Comparison of ENCODE assay signal across 8 mouse cellular contexts in genomic region chr5:140828363-140828762, GRCm38 (mm10). TPM values are rescaled to one million over a fixed set of nuclear protein-coding genes. Genes with fewer than 3 reads are reported as not detected.
DNase-seq lines count a peak whose midpoint lies in the region; ATAC-seq and TF ChIP-seq lines count a peak whose summit lies in the region.

No protein-coding gene starts in this region.

- DNase-seq in heart, postnatal 25 days (ENCODE audit: low spot score), result no peak
- DNase-seq in embryonic facial prominence, embryonic 10.5 days (ENCODE audit: low spot score), result no peak
- DNase-seq in cerebellum, adult 2 months, result no peak
- DNase-seq in cerebellum, adult 18-20 months, result no peak
- no peak for DNase-seq in urinary bladder, postnatal 4 days (ENCODE audit: low spot score in 2 of 2)

- peaks cover 62% of the 10 kb centered on the region for H3K4me1 ChIP-seq in heart, embryonic 13.5 days
- peaks cover 37% of the 10 kb centered on the region for H3K4me1 ChIP-seq in embryonic facial prominence, embryonic 10.5 days
- H3K4me1 ChIP-seq in hindbrain, embryonic 12.5 days, result peaks cover 43% of the 10 kb centered on the region
- H3K4me1 ChIP-seq in cerebellum, adult 2 months (ENCODE audit: control insufficient read depth, insufficient read depth, low read length), result no peaks in the 10 kb centered on the region; the same call in 1 of the 2 replicates

- H3K4me3 ChIP-seq in heart, embryonic 13.5 days, result peak overlapping the region; percentile 91
- peak overlapping the region; percentile 84; the same call in 1 of the 2 replicates for H3K4me3 ChIP-seq in embryonic facial prominence, embryonic 10.5 days
- H3K4me3 ChIP-seq in hindbrain, embryonic 12.5 days, result 0 out of 2 replicates have a peak overlapping the region, but pooled peaks have one; percentile 8
- H3K4me3 ChIP-seq in macrophage (ENCODE audit: inconsistent target), result peak overlapping the region; percentile 70; the same call in 1 of the 2 replicates
- no peak overlapping the region for H3K4me3 ChIP-seq in cerebellum, adult 2 months (replicated peaks; ENCODE audit: insufficient read depth, low read depth, low read length)

- peaks cover 8% of the 10 kb centered on the region for H3K36me3 ChIP-seq in heart, embryonic 13.5 days
- peaks cover 21% of the 10 kb centered on the region for H3K36me3 ChIP-seq in embryonic facial prominence, embryonic 10.5 days (replicated peaks)
- 0 out of 2 replicates have a peak, but pooled peaks cover 4% of the 10 kb centered on the region for H3K36me3 ChIP-seq in hindbrain, embryonic 12.5 days
- no peaks in the 10 kb centered on the region for H3K36me3 ChIP-seq in macrophage (ENCODE audit: inconsistent target)

- intact Hi-C loops in heart, postnatal 25 days (cut with DNase I), result loop anchor here (2.0 to 5.0 kb wide), 3 partner anchors 38 to 76 kb away; no protein-coding TSS in a partner anchor

- H3K27ac ChIP-seq in heart, embryonic 13.5 days (replicated peaks), result peak overlapping the region; percentile 51
- no peak overlapping the region for H3K27ac ChIP-seq in embryonic facial prominence, embryonic 10.5 days (replicated peaks)
- no peak overlapping the region for H3K27ac ChIP-seq in hindbrain, embryonic 12.5 days
- H3K27ac ChIP-seq in macrophage, result peak overlapping the region; percentile 64
- no peak overlapping the region for H3K27ac ChIP-seq in cerebellum, adult 2 months (ENCODE audit: insufficient read depth, low read length)

- peak overlapping the region; percentile 92 for H3K4me2 ChIP-seq in heart, embryonic 13.5 days
- H3K4me2 ChIP-seq in hindbrain, embryonic 12.5 days (replicated peaks), result peak overlapping the region; percentile 90

- no peak for TF ChIP-seq POLR2A in cerebellum, adult 2 months (IDR thresholded peaks at IDR 0.05; ENCODE audit: borderline replicate concordance, insufficient read depth, low read length)

- peak overlapping the region; percentile 75 for H3K9ac ChIP-seq in heart, embryonic 13.5 days
- no peak overlapping the region for H3K9ac ChIP-seq in hindbrain, embryonic 12.5 days

- H3K79me2 ChIP-seq in macrophage (ENCODE audit: inconsistent target), result peaks cover 66% of the 10 kb centered on the region

- ATAC-seq in heart, embryonic 13.5 days (ENCODE audit: extremely low read depth, insufficient number of reproducible peaks, low FRiP score, low TSS enrichment), result no peak
- ATAC-seq in hindbrain, embryonic 12.5 days (ENCODE audit: low FRiP score), result no peak

- 52% methylated on average over 2 of the region's 2 CpGs for WGBS in heart, embryonic 13.5 days
- 87% methylated on average over 2 of the region's 2 CpGs for WGBS in embryonic facial prominence, embryonic 10.5 days
- 77% methylated on average over 2 of the region's 2 CpGs for WGBS in hindbrain, embryonic 12.5 days
- WGBS in macrophage (ENCODE audit: missing documents), result 83% methylated on average over 2 of the region's 2 CpGs
- 57% methylated on average over 2 of the region's 2 CpGs for WGBS in cerebellum, adult 2 months

- TF ChIP-seq CTCF in cerebellum, adult 2 months (IDR thresholded peaks at IDR 0.05; ENCODE audit: borderline replicate concordance, insufficient read depth, low read depth, low read length), result no peak

- H3K27me3 ChIP-seq in heart, embryonic 13.5 days (replicated peaks), result no peaks in the 10 kb centered on the region
- no peaks in the 10 kb centered on the region for H3K27me3 ChIP-seq in embryonic facial prominence, embryonic 10.5 days (replicated peaks; ENCODE audit: low read depth, poor library complexity, severe bottlenecking)
- H3K27me3 ChIP-seq in hindbrain, embryonic 12.5 days, result no peaks in the 10 kb centered on the region
- no peaks in the 10 kb centered on the region for H3K27me3 ChIP-seq in cerebellum, adult 2 months (ENCODE audit: control insufficient read depth, insufficient read depth, low read length)

- no peaks in the 10 kb centered on the region for H3K9me3 ChIP-seq in heart, embryonic 13.5 days
- no peaks in the 10 kb centered on the region for H3K9me3 ChIP-seq in embryonic facial prominence, embryonic 10.5 days
- no peaks in the 10 kb centered on the region for H3K9me3 ChIP-seq in hindbrain, embryonic 12.5 days (replicated peaks)

RNA-seq across cellular contexts. Expression of gene Gna12, which starts 1.9 kb away (rescaled TPM):
- 9.4 and 10.9 TPM in 2 replicates for polyA plus RNA-seq in heart, embryonic 13.5 days (2015; fragmentation: Nextera tagmentation; extraction: Ambion mirVana)
- 10 to 100 TPM; 89.2 to 97.2 TPM for total RNA-seq in heart, postnatal 25 days (2021)
- polyA plus RNA-seq in embryonic facial prominence, embryonic 10.5 days (2016; fragmentation: Nextera tagmentation; extraction: Ambion mirVana), result 11.4 and 14.1 TPM in 2 replicates
- polyA plus RNA-seq in hindbrain, embryonic 12.5 days (2016; fragmentation: Nextera tagmentation; extraction: Ambion mirVana), result 57.8 and 60.5 TPM in 2 replicates
- total RNA-seq in macrophage (2018; cell fraction: chromatin; rRNA removed), result 10 to 100 TPM in 20 of 26 experiments, 1 to 10 TPM in 6; 5.5 to 38.3 (median 15.9) TPM
- 100 to 1,000 TPM in 13 of 26 experiments, 10 to 100 TPM in 13; 58.7 to 194 (median 95.9) TPM for total RNA-seq in macrophage (2018; cell fraction: cytosol; rRNA removed)
- 10 to 100 TPM; 25.6 to 92.0 (median 47.5) TPM for total RNA-seq in macrophage (2018; cell fraction: nucleus; rRNA removed)
- 97.9 to 155 TPM (median 121 TPM) in 3 replicates for polyA plus RNA-seq in macrophage (2018)
- 104 and 123 TPM in 2 replicates for polyA plus RNA-seq in cerebellum, adult 2 months (2012; rRNA removed)

Comparison
In these comparisons a context has a peak if more than half of its experiments do, and no peak if none do; other contexts are left out.
1. H3K27ac ChIP-seq: peak in heart, embryonic 13.5 days (single experiment) and macrophage (single experiment); none in embryonic facial prominence, embryonic 10.5 days (single experiment), hindbrain, embryonic 12.5 days (single experiment) and cerebellum, adult 2 months (single experiment).